ENCODE assay signal across 9 mouse cellular contexts in genomic region chr10:21883587-21883986, GRCm38 (mm10). TPM values are rescaled to one million over a fixed set of nuclear protein-coding genes. Genes with fewer than 3 reads are reported as not detected.
A peak's percentile ranks its signal among the peaks of the same experiment; 100 is the strongest.
DNase-seq lines count a peak whose midpoint lies in the region; ATAC-seq lines count a peak whose summit lies in the region.
"Had no signal": no experiment of that assay in that cellular context is flagged by ENCODE, and none has a peak within 500 bp of the region (broad histone marks: within the 10 kb centered on the region; RNA-seq: fewer than 3 reads in every experiment).

No protein-coding gene starts in this region.

- no peak overlapping the region for H3K4me3 ChIP-seq in heart, embryonic 11.5 days (ENCODE audit: low read depth, low read length)
- H3K4me3 ChIP-seq in embryonic facial prominence, embryonic 15.5 days (replicated peaks), result peak overlapping the region; percentile 19; the same call in 1 of the 2 replicates
- H3K4me3 ChIP-seq: lung, embryonic 15.5 days had no signal

- no peak overlapping the region for H3K4me2 ChIP-seq in heart, embryonic 11.5 days
- peak overlapping the region; percentile 32 for H3K4me2 ChIP-seq in embryonic facial prominence, embryonic 15.5 days (replicated peaks)
- H3K4me2 ChIP-seq: lung, embryonic 15.5 days had no signal

- no peaks in the 10 kb centered on the region for H3K9me3 ChIP-seq in heart, embryonic 11.5 days (replicated peaks; ENCODE audit: control insufficient read depth, low read length)
- no peaks in the 10 kb centered on the region for H3K9me3 ChIP-seq in embryonic facial prominence, embryonic 15.5 days (replicated peaks)
- H3K9me3 ChIP-seq: lung, embryonic 15.5 days had no signal

- no peak for ATAC-seq in heart, embryonic 11.5 days (replicated peaks; ENCODE audit: insufficient number of reproducible peaks, low FRiP score, low TSS enrichment)
- ATAC-seq in embryonic facial prominence, embryonic 15.5 days (ENCODE audit: insufficient number of reproducible peaks, low FRiP score, low TSS enrichment, low read depth), result no peak
- peak; percentile 48; the same call in 1 of the 2 replicates for ATAC-seq in monocyte, adult 5-6 weeks (replicated peaks; ENCODE audit: insufficient number of reproducible peaks, low FRiP score, low TSS enrichment, poor library complexity, severe bottlenecking)

- peak; percentile 90 for DNase-seq in heart, adult 11 months
- DNase-seq in NIH3T3 (ENCODE audit: low read depth), result peak; percentile 87
- DNase-seq in kidney, postnatal 14 days, result peak; percentile 26
- no peak for DNase-seq in c-Kit-positive CD71-positive TER-119-positive erythroid progenitor cells, embryonic 14.5 days (ENCODE audit: low spot score)
- no peak for DNase-seq in gastrocnemius, adult 8-10 months (ENCODE audit: low spot score in 2 of 2)

- no peaks in the 10 kb centered on the region for H3K4me1 ChIP-seq in heart, embryonic 11.5 days (ENCODE audit: control insufficient read depth, insufficient read depth, low read length)
- peaks cover 29% of the 10 kb centered on the region for H3K4me1 ChIP-seq in embryonic facial prominence, embryonic 15.5 days

- H3K27me3 ChIP-seq in heart, embryonic 11.5 days (ENCODE audit: control insufficient read depth, insufficient read depth, low read length), result peaks cover 18% of the 10 kb centered on the region
- no peaks in the 10 kb centered on the region for H3K27me3 ChIP-seq in embryonic facial prominence, embryonic 15.5 days

- no peaks in the 10 kb centered on the region for H3K36me3 ChIP-seq in heart, embryonic 11.5 days (ENCODE audit: control insufficient read depth, insufficient read depth, low read length)
- no peaks in the 10 kb centered on the region for H3K36me3 ChIP-seq in embryonic facial prominence, embryonic 15.5 days
- H3K36me3 ChIP-seq: lung, embryonic 15.5 days had no signal

- WGBS in heart, embryonic 11.5 days (ENCODE audit: insufficient replicate concordance), result 7% methylated on average over 12 of the region's 12 CpGs
- 10% methylated on average over 12 of the region's 12 CpGs for WGBS in embryonic facial prominence, embryonic 15.5 days

- no peak overlapping the region for H3K27ac ChIP-seq in heart, embryonic 11.5 days (ENCODE audit: low read depth, low read length)
- peak overlapping the region; percentile 0; the same call in 1 of the 2 replicates for H3K27ac ChIP-seq in embryonic facial prominence, embryonic 15.5 days (replicated peaks)
- H3K27ac ChIP-seq: lung, embryonic 15.5 days had no signal

- H3K9ac ChIP-seq in heart, embryonic 11.5 days (ENCODE audit: low read depth, low read length), result no peak overlapping the region
- H3K9ac ChIP-seq in embryonic facial prominence, embryonic 15.5 days, result no peak overlapping the region
- H3K9ac ChIP-seq: lung, embryonic 15.5 days had no signal

RNA-seq across cellular contexts. Expression of gene Sgk1, which starts 1.6 kb away (rescaled TPM):
- polyA plus RNA-seq in heart, embryonic 11.5 days (2014; fragmentation: Nextera tagmentation; extraction: Ambion mirVana), result 22.2 and 26.7 TPM in 2 replicates
- polyA plus RNA-seq in embryonic facial prominence, embryonic 15.5 days (2015; fragmentation: Nextera tagmentation; extraction: Ambion mirVana), result 50.1 and 50.5 TPM in 2 replicates
- 323 to 475 TPM (median 431 TPM) in 3 replicates for total RNA-seq in monocyte, adult 5-6 weeks (2017)
- total RNA-seq in gastrocnemius, adult 8-10 months (2022), result 100 to 1,000 TPM; 176 to 239 (median 185) TPM

Comparison
In these comparisons a context has a peak if more than half of its experiments do, and no peak if none do; other contexts are left out.
1. DNase-seq: peak in heart, adult 11 months (single experiment), NIH3T3 (single experiment) and kidney, postnatal 14 days (single experiment); none in c-Kit-positive CD71-positive TER-119-positive erythroid progenitor cells, embryonic 14.5 days (single experiment) and gastrocnemius, adult 8-10 months (0 of 2).